Mouse (Mus musculus) thymus, adult 2 months (tissue): ENCODE measurements at regions not wholly inside any gene's neighbourhood (a gene's known extent, or its start where the extent isn't known, plus 50 kb on each side); places are given as distances from the start of the nearest gene placed in this dataset.

Source experiments
- CTCF ChIP-seq: fragments of 200-500 bp; IDR thresholded peaks from 2 replicates; pipeline ENCODE4 v1.5.1; 2012; ENCODE audit warnings: mild to moderate bottlenecking, control low read depth, low read length, moderate library complexity, borderline replicate concordance; ENCODE audit not compliant: control insufficient read depth, poor library complexity, insufficient read depth; ENCODE audit errors: extremely low read depth
- POLR2A ChIP-seq: fragments of 200-500 bp; IDR thresholded peaks from 2 replicates; pipeline ENCODE4 v1.6.1; 2012; ENCODE audit warnings: mild to moderate bottlenecking, low read length, control low read depth, moderate library complexity; ENCODE audit not compliant: control insufficient read depth, poor library complexity, insufficient read depth; ENCODE audit errors: extremely low read depth

DNA sequence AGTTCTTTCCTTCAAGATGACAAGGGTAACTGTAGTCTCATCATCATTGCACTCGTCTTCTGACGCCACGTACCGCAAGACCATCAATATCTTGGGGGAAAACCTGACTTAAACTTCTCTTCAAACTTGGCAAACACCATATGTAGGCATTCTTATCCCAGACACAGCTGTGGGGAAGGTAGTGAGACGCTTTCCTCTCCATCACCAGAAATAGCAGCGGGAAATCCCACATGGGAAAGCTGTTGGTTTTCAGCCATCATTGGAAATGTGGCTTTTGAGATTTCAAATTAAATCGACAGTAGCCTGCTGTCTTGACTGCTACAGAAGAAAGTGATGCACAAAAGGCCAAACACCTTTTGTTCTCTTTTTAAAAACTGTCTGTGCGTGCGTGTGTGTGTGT lies 322.4 kb downstream of the Chl1 start:
- no peak for TF ChIP-seq POLR2A
- TF ChIP-seq CTCF = no peak
